Mouse (Mus musculus): Measurements from ENCODE around the gene Rnf227. TPM values are rescaled to one million over a fixed set of nuclear protein-coding genes. Genes with fewer than 3 reads are reported as not detected.
A peak's percentile ranks its signal among the peaks of the same experiment; 100 is the strongest.

Gene Rnf227
- polyA plus RNA-seq, 1 experiment = 115 TPM

GRCm38 (mm10) chr11:69366855-69367615 lies 26.8 kb downstream of the Rnf227 start:
- peak; percentile 67 for DNase-seq (ENCODE audit: low read depth)

DNA sequence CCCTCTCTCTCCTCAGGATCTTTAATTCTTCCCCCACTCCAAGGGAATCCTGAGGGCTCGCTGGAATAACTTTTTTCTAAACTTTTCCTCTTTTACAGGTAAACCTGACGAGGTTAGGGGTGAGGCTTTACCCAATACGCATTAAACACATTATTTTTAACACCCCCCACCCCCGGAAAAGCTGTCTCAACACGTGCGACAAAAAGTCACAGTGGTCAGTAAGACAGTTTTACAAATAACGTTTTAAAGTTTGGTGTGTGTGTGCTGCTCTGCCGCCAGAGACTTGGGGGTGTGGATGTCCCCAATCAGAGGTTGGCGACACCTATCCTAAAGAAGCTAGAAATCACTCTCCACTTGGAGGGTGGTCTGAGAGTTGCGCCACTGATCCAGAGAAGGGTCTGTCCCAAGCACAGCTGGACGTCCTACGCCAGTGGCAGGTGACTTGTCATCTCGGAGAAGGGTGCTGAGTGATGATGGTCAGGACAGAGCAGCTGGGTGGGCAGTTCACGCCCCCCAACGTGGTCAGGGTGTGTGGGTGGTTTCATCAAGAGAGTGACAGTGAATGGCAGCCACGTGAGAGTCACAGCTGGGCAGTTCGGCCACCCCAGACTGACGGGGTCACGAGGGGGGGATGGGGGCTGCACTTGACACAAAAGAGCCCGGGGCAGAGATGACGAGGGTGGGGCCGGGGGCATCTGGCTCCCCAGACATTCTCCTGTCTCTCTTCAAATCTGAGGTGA lies 27.5 kb downstream of the Rnf227 start:
- peak; percentile 50 for DNase-seq (ENCODE audit: low read depth)
- TF ChIP-seq CTCF (IDR thresholded peaks at IDR 0.05; ENCODE audit: borderline replicate concordance, extremely low read depth, insufficient read depth, insufficient read length) = no peak
- TF ChIP-seq POLR2A (IDR thresholded peaks at IDR 0.05; ENCODE audit: borderline replicate concordance, extremely low read depth, insufficient read depth, insufficient read length, poor library complexity, severe bottlenecking) = no peak

More at GRCm38 (mm10) chr11:69366855-69367615, 26.8 kb downstream of the Rnf227 start:
- TF ChIP-seq POLR2A (IDR thresholded peaks at IDR 0.05; ENCODE audit: borderline replicate concordance, extremely low read depth, insufficient read depth, insufficient read length, poor library complexity, severe bottlenecking) (no peak), CTCF (IDR thresholded peaks at IDR 0.05; ENCODE audit: borderline replicate concordance, extremely low read depth, insufficient read depth, insufficient read length) (no peak)

DNA sequence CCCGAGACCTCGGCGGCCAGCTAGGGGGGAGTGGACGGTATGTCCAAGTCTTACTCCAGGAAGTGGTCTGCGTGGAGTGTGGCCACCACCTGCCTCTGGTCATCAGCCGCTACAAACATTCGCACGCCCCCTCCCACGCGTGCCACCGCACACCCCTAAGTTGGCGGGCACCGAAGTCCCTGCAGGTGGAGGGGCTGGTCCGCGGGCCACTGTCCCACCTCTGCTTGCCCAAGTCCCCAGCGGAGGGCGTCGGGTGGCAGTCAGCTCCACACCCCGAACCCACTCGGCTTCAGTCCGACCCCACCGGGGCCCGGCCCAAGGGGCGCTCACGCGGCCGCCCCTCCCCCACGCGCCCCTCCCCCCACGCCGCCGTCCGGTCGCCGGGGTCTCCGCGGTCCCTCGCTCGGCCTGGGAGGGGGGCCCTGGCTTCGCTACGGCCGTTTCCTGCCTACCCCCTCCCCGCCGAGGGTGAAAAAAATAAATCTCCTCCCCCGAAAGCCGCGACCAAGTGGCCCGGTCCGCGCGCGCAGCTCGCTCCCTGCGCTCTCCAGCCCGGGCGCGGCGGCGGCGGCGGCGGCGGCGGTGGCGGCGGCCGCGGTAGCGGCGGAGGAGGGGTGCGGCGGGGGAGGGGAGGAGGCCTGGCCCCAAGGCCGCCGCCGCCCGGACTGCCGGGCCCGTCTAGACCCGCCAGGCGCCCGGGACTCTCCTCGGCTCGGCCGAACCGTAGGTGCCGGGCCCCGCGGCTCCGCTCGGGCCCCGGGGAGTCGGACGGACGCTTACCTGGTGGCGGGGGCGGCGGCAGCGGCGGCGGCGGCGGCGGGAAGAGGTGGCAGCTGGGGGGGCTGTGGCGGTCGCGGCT lies 28.3 kb downstream of the Rnf227 start:
- DNase-seq (ENCODE audit: low read depth) = peak; percentile 53

GRCm38 (mm10) chr11:69369215-69369989 lies 29.1 kb downstream of the Rnf227 start, which contains the start of gene Chd3:
Gene Chd3, minus strand, starts transcription at chr11:69369406.
- peak; percentile 32 for DNase-seq (ENCODE audit: low read depth)
- no peak for TF ChIP-seq CTCF (IDR thresholded peaks at IDR 0.05; ENCODE audit: borderline replicate concordance, extremely low read depth, insufficient read depth, insufficient read length)
- no peak for TF ChIP-seq POLR2A (IDR thresholded peaks at IDR 0.05; ENCODE audit: borderline replicate concordance, extremely low read depth, insufficient read depth, insufficient read length, poor library complexity, severe bottlenecking)

More for the DNA sequence above, 28.3 kb downstream of the Rnf227 start:
- TF ChIP-seq CTCF (IDR thresholded peaks at IDR 0.05; ENCODE audit: borderline replicate concordance, extremely low read depth, insufficient read depth, insufficient read length) = no peak
- TF ChIP-seq POLR2A (IDR thresholded peaks at IDR 0.05; ENCODE audit: borderline replicate concordance, extremely low read depth, insufficient read depth, insufficient read length, poor library complexity, severe bottlenecking) = 0 out of 2 replicates have a peak, but pooled peaks have one; percentile 33

- DNase-seq (ENCODE audit: low read depth) = peak; percentile 61
- TF ChIP-seq CTCF (IDR thresholded peaks at IDR 0.05; ENCODE audit: borderline replicate concordance, extremely low read depth, insufficient read depth, insufficient read length) (no peak), POLR2A (IDR thresholded peaks at IDR 0.05; ENCODE audit: borderline replicate concordance, extremely low read depth, insufficient read depth, insufficient read length, poor library complexity, severe bottlenecking) (no peak)
Measured at GRCm38 (mm10) chr11:69369990-69370816, 29.9 kb downstream of the Rnf227 start.

DNA sequence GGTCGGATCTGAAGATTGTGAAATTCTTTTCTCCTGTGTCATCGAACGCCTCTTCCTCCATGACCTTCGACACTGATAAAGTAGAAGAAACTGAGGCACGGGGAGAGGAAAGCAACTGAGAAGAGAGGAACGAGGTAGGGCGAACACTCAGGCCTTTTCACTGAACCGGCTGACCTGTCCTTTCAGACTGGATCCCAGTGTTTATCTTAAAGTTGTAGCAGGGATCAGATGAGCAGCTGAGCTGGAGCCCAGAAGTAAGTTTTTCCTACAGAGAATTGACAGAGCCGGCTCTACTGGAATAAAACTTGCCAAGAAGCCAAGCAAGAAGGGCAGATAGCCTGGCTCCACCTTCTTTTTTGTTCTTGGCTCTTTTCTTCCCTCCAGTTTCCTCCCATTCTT lies 30.6 kb downstream of the Rnf227 start:
- DNase-seq (ENCODE audit: low read depth) = peak; percentile 39
- TF ChIP-seq CTCF (IDR thresholded peaks at IDR 0.05; ENCODE audit: borderline replicate concordance, extremely low read depth, insufficient read depth, insufficient read length) (no peak), POLR2A (IDR thresholded peaks at IDR 0.05; ENCODE audit: borderline replicate concordance, extremely low read depth, insufficient read depth, insufficient read length, poor library complexity, severe bottlenecking) (no peak)

- no peak for DNase-seq (ENCODE audit: low read depth)
- TF ChIP-seq POLR2A (IDR thresholded peaks at IDR 0.05; ENCODE audit: borderline replicate concordance, extremely low read depth, insufficient read depth, insufficient read length, poor library complexity, severe bottlenecking) = no peak
- TF ChIP-seq CTCF (IDR thresholded peaks at IDR 0.05; ENCODE audit: borderline replicate concordance, extremely low read depth, insufficient read depth, insufficient read length) = no peak
Measured at GRCm38 (mm10) chr11:69371601-69372000, 31.3 kb downstream of the Rnf227 start.

GRCm38 (mm10) chr11:69372056-69372779 lies 32.0 kb downstream of the Rnf227 start:
- TF ChIP-seq CTCF (IDR thresholded peaks at IDR 0.05; ENCODE audit: borderline replicate concordance, extremely low read depth, insufficient read depth, insufficient read length) (no peak), POLR2A (IDR thresholded peaks at IDR 0.05; ENCODE audit: borderline replicate concordance, extremely low read depth, insufficient read depth, insufficient read length, poor library complexity, severe bottlenecking) (no peak)
- DNase-seq (ENCODE audit: low read depth) = peak; percentile 90

GRCm38 (mm10) chr11:69372780-69373170 lies 32.5 kb downstream of the Rnf227 start:
- TF ChIP-seq POLR2A (IDR thresholded peaks at IDR 0.05; ENCODE audit: borderline replicate concordance, extremely low read depth, insufficient read depth, insufficient read length, poor library complexity, severe bottlenecking) = no peak
- peak; percentile 40; the same call in 1 of the 2 replicates for TF ChIP-seq CTCF (IDR thresholded peaks at IDR 0.05; ENCODE audit: borderline replicate concordance, extremely low read depth, insufficient read depth, insufficient read length)
- DNase-seq (ENCODE audit: low read depth) = peak; percentile 14
